Mouse (Mus musculus) monocyte, adult 5-6 weeks (primary cell): ENCODE data around the gene Tnfrsf23. TPM values are rescaled to one million over a fixed set of nuclear protein-coding genes. Genes with fewer than 3 reads are reported as not detected.
"Not testable (repeated sequence)": the region's sequence is repeated elsewhere in the genome, so short reads cannot be mapped to it uniquely, and the experiment has no call there.

Source experiments
- ATAC-seq: fragments of 153-309, 156-312 bp; replicated peaks from 2 replicates; pipeline ENCODE4 v1.8.0; 2017; ENCODE audit warnings: mild to moderate bottlenecking; ENCODE audit not compliant: low TSS enrichment, insufficient number of reproducible peaks, severe bottlenecking, poor library complexity, low FRiP score
- total RNA-seq: library from RNA; stranded (forward); fragments of 200-1000, 200-491, 200-594 nt; gene quantifications from 3 replicates; pipeline ENCODE4 v1.2.3, GENCODE M21; 2017

Gene Tnfrsf23
- total RNA-seq, 1 experiment from 2014 or later, result not detected

GRCm38 (mm10) chr7:143689481-143689880 is 3.8 kb upstream of the Tnfrsf23 start:
- ATAC-seq, result no peak

- not testable (repeated sequence) for ATAC-seq
These were observed 1.0 kb upstream of the Tnfrsf23 start for GRCm38 (mm10) chr7:143686676-143687075.

- ATAC-seq, result peak; percentile 34; the same call in 1 of the 2 replicates
These were observed 519 bp upstream of the Tnfrsf23 start for GRCm38 (mm10) chr7:143686191-143686590.

GRCm38 (mm10) chr7:143684569-143684968 is 1.1 kb downstream of the Tnfrsf23 start:
- ATAC-seq, result not testable (repeated sequence)

GRCm38 (mm10) chr7:143681566-143681965 is 4.1 kb downstream of the Tnfrsf23 start:
- ATAC-seq, result no peak

GRCm38 (mm10) chr7:143680836-143681235 is 4.8 kb downstream of the Tnfrsf23 start:
- not testable (repeated sequence) for ATAC-seq

- ATAC-seq, result not testable (repeated sequence)
These were observed 6.0 kb downstream of the Tnfrsf23 start for GRCm38 (mm10) chr7:143679650-143680049.

GRCm38 (mm10) chr7:143666427-143667311 is 19.0 kb downstream of the Tnfrsf23 start:
- peak; percentile 62; the same call in 1 of the 2 replicates for ATAC-seq

GRCm38 (mm10) chr7:143663470-143663869 is 22.2 kb downstream of the Tnfrsf23 start:
- ATAC-seq, result no peak

- ATAC-seq, result no peak
These were observed 24.9 kb downstream of the Tnfrsf23 start for GRCm38 (mm10) chr7:143660797-143661196.

- ATAC-seq, result peak; percentile 19; the same call in 1 of the 2 replicates
These were observed 35.8 kb downstream of the Tnfrsf23 start for GRCm38 (mm10) chr7:143649769-143650346.

- peak; percentile 99 for ATAC-seq
These were observed 36.5 kb downstream of the Tnfrsf23 start, which contains the start of gene Tnfrsf22 for GRCm38 (mm10) chr7:143649034-143649768. Gene Tnfrsf22, minus strand, starts transcription at chr7:143649661.

- ATAC-seq, result not testable (repeated sequence)
These were observed 41.7 kb downstream of the Tnfrsf23 start for GRCm38 (mm10) chr7:143643949-143644348.

GRCm38 (mm10) chr7:143636674-143637073 is 49.0 kb downstream of the Tnfrsf23 start:
- peak; percentile 53 for ATAC-seq

- no peak for ATAC-seq
These were observed 54.2 kb downstream of the Tnfrsf23 start for GRCm38 (mm10) chr7:143631503-143631902.

GRCm38 (mm10) chr7:143629501-143629900 is 56.2 kb downstream of the Tnfrsf23 start:
- no peak for ATAC-seq

GRCm38 (mm10) chr7:143628540-143628939 is 57.1 kb downstream of the Tnfrsf23 start, which contains the start of gene Tnfrsf26:
Gene Tnfrsf26, minus strand, starts transcription at chr7:143628722.
- no peak for ATAC-seq

- ATAC-seq, result peak; percentile 79
These were observed 58.0 kb downstream of the Tnfrsf23 start for GRCm38 (mm10) chr7:143627555-143628286.
